Mouse (Mus musculus): Measurements from ENCODE around the gene Slc9a4.
"Not testable (repeated sequence)": the region's sequence is repeated elsewhere in the genome, so short reads cannot be mapped to it uniquely, and the experiment has no call there.

Gene Slc9a4

GRCm38 (mm10) chr1:40579784-40580183 lies at the start of gene Slc9a4:
Slc9a4 (plus strand) TSS chr1:40580081.
- peak; percentile 63 to 69 for DNase-seq

DNA sequence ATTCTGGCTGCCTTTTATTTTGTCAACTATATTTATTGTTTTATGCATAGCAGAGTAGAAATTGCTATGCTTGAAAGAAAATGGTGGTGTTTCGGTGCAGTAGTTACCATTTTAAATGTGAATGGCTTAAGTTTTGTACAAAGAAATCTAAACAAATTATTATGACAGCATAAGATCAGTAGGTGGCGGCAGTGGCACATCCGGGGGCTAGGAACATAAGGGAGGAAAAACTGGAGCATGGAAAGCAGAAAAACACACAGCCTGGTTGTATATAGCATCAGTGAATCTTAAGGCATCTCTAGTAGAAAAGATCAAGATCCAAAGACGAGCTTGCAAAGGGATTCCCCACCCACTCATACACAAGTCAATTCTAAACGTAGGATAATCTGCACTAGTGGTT lies 42.3 kb upstream of the Slc9a4 start:
- peak; percentile 12 to 13 for DNase-seq

GRCm38 (mm10) chr1:40544650-40545049 lies 35.2 kb upstream of the Slc9a4 start:
- peak; percentile 80 to 88 for DNase-seq

- no peak for DNase-seq
These were observed 33.2 kb upstream of the Slc9a4 start for GRCm38 (mm10) chr1:40546645-40547044.

DNA sequence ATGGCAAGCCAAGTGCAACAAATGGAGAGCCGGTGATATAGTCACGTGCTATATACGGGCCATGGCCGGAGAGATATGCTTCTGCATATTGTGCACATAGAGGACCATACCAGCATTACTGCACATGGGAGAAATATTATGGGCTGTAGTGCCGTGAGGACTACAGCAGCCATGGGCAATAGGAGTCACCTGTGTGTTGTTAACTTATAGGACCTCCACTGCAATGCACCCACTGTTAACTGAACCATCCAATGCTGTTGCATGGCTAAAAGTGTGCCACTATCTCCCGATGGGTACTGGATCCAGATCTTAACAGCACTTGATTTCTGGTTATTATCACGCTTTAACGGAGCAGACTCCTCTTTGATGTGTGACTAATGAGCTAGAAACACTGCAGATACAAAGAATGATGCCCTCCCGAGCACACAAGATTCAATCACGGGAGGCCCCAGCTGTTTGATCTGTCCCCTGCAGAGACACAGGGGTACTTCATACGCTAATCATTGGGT lies 32.8 kb upstream of the Slc9a4 start:
- peak in 1 of 2 experiments; percentile 4 for DNase-seq

DNA sequence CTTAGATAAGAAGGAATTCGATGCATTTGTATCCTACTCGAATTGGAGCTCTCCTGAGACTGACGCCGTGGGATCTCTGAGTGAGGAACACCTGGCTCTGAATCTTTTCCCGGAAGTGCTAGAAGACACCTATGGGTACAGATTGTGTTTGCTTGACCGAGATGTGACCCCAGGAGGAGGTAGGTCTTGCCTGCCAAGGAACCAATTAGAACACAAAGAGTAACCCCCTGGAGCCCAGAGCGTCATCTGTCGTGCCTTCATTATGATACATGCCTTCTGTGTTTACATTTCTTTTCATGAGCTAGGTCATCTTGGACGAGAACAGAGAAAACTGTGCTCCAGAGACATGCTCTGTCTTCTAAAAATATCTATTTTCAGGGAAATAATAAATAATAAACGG lies 32.1 kb upstream of the Slc9a4 start:
- peak; percentile 45 to 55 for DNase-seq

DNA sequence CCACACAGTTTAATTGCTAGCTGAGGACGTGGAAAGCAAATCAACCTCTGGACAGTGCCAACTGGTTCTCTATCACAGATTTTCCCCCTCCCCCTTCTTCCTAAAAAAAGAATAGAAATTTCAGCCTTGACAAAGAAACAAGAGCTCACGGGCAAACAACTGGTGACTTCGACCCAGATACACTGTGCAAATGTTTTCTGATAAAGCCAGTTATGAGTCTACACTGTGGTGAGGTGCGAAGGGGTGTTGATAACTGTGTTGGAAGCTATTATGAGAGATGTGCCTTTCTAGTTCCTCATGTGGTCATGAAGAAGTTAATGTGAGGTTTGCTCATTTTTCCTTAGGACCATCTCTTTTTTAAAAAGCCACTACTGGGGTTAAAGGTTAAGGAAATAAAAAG lies 10.5 kb upstream of the Slc9a4 start:
- DNase-seq: no peak

- DNase-seq: no peak
These were observed 388 bp downstream of the Slc9a4 start for GRCm38 (mm10) chr1:40580269-40580668.

- no peak for DNase-seq
These were observed 6.9 kb downstream of the Slc9a4 start for GRCm38 (mm10) chr1:40586776-40587175.

DNA sequence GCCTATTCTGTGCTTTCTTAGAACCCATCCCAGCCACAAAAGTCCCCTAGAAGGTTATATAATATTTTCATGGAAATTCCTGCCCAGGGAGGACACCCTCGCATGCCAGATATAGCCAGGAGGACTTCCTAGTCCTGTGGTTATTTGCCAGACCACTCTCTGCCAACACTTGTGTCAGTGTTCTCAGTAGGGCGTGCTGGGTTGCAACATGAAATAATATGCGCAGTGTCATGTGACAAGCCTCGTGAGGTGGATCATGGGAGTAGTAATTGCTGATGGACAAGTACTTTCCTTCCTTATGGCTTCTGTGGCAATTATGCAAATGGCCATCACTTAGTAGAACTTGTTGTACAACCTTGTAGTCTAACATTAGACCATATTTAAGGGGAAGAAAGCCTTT lies 11.1 kb downstream of the Slc9a4 start:
- DNase-seq: no peak

DNA sequence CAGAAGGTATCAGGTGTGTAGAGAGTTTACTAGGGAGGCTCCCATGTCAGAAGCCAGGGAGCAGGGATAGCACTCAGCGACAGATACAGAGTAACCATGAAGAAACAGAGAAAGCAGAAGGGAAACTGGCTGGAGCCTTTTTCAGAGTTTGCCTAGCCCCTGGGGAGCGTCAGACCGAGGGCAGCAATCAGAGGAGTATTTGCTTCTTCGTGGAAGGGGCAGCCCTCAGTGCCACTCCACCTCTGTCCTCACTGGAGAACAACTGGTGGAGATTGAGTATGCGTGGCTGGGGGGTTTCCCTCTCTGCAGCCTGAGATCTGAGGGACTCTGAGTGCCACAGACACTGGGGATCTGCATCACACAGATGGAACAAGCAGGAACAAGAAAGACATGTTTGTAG lies 17.9 kb downstream of the Slc9a4 start:
- no peak for DNase-seq

DNA sequence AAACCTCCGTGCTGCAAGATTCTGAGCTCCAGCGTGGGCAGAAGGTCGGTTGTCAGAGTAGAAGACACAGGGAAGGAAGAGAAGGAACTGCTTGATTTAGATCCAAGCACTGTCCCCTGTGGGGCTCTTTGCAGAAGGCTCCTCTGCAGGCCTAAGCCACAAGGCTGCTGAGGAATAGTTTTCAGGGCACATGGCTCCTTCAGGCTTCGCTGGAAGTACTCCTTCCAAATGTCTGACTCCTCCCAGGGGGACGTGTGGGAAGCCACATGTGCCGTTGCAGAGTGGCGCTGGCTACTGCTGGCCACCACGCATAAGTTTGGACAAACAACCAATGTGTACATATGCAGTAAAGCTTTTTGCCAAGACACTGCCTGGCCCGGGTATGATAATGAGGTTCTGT lies 19.8 kb downstream of the Slc9a4 start:
- not testable (repeated sequence) for DNase-seq

- peak; percentile 4 to 5 for DNase-seq
These were observed 20.8 kb downstream of the Slc9a4 start for GRCm38 (mm10) chr1:40600394-40601327.

- no peak for DNase-seq
These were observed 21.6 kb downstream of the Slc9a4 start for GRCm38 (mm10) chr1:40601461-40601860.

GRCm38 (mm10) chr1:40613219-40613618 lies 33.3 kb downstream of the Slc9a4 start:
- no peak for DNase-seq

DNA sequence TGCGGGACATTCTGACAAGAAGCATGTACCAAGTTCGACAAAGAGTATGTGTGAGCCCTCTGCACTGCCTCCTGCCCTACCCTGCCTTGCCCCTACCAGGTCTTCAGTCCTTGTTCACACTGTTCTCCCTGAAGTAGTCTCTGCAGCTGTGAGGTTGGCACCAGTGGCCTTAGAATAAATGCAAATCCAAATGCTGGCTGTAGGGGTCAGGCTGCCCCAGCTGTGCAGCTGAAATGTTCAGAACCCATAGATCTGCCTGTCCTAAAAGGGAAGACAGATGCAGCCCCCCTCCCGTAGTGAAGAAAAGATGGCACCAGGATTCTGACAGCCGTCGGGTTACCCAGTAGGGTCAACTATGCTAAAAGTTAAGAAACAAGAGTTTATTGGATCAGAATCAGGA lies 39.2 kb downstream of the Slc9a4 start:
- peak; percentile 4 to 13 for DNase-seq

- no peak for DNase-seq
These were observed 40.0 kb downstream of the Slc9a4 start for GRCm38 (mm10) chr1:40619871-40620270.

DNA sequence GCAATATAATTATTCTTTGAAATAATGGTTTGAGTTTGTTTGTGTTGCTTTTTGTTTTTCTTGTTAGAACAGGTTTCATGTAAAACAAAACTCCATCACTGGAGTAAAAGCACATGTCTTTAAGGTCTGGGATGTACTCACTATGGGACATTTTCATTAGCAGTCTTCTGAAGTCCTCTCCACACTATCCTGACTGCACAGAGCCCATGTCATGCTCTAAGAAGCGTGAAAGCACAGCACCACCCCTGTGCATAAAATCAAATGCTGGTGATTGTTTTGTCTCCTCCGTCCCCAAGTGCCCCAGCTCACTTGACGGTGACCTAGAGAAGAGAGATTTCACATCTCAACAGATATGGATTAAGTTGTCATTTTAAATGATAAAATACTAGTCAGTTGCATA lies 45.1 kb downstream of the Slc9a4 start:
- DNase-seq: no peak

DNA sequence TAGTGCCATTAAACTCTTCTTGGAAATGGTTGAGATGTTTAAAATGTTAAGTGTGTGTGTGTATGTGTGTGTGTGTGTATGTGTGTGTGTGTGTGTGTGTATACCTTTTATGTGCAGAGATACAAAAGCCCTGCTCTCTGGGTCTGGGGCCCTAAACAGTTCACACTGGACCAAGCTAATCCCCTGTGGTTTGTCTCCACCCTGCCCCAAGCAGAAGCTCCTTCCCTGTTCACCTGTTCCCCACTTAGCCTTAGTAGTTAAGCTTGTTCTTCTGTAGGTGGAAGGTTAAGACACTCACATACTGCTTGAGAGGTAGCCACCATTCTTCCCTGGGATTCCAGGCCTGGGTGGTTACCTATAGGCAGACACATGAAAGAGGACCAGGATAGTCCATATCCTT lies 47.1 kb downstream of the Slc9a4 start:
- no peak for DNase-seq

DNA sequence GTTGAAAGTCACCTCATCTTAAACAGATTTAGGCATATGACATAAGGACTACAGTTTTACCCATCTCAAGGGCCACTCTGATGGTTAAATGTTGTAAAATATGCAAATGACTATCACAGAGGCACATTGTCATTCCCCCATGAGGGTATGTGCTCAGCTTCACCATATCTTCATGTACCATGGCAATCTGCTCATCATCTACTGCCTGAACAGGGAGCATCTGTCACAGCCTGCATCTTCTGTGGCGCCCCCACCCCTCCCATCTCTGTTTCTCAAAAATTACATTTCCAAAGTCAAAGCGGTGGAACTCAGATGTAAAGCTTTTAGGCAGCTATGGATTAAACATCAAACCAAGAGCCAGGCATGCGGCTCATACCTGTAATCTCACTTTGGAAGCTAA lies 48.6 kb downstream of the Slc9a4 start:
- no peak for DNase-seq

DNA sequence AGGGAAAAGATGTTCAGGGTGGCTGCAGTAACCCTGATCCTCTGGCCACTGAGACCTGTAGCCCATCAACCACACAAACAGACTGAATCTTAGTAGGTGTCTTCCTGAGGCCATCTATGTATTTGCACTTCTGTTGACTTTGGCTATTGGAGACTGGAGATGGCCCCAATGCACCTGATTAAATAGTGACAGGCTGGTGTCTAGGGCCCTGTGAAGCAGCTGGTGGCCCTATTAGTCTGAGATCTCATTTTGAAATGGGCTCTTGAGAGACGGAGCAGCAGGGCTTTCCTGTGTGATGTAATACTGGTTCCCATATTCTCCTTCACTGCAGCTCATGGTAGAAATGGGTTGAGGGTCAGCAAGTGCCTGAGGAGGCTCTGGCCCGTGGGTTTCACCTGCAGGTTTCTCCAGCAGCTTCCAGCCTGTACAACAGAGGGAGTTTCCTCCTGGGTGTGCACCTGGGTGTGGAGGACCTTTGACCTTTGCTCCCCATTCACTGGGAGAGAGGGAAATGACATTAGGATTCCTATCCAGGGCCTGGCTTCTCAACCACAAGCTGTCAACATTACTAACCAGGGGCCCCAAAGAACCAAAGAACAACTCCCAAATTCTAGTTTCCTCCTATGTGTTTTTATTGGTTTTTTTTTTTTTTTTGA lies 52.7 kb downstream of the Slc9a4 start:
- DNase-seq: no peak

- no peak for DNase-seq
These were observed 54.7 kb downstream of the Slc9a4 start for GRCm38 (mm10) chr1:40634608-40635007.

GRCm38 (mm10) chr1:40648234-40648633 lies 68.4 kb downstream of the Slc9a4 start:
- no peak for DNase-seq

Measured in cerebellum, postnatal 10 days (tissue).